Mouse (Mus musculus): ENCODE results near the gene Sort1. TPM values are rescaled to one million over a fixed set of nuclear protein-coding genes. Genes with fewer than 3 reads are reported as not detected.
"Not testable (repeated sequence)": the region's sequence is repeated elsewhere in the genome, so short reads cannot be mapped to it uniquely, and the experiment has no call there.

The Sort1 gene
- 14.7 and 15.9 TPM in 2 replicates for polyA plus RNA-seq (2015; fragmentation: Nextera tagmentation; extraction: Ambion mirVana)

GRCm38 (mm10) chr3:108283781-108284601 lies at the start of gene Sort1:
Gene Sort1 (plus strand): TSS chr3:108284082.
- under 1% methylated on average over 69 of the region's 109 CpGs for WGBS
- peak within 1 kb of the TSS; percentile 93 for H3K27ac ChIP-seq
- no peaks in the 10 kb centered on the region for H3K27me3 ChIP-seq
- peaks cover 55% of the 10 kb centered on the region for H3K4me1 ChIP-seq (replicated peaks)
- H3K9ac ChIP-seq: peak within 1 kb of the TSS; percentile 98
- peak; percentile 98 for ATAC-seq (ENCODE audit: low FRiP score)
- H3K4me3 ChIP-seq: peak within 1 kb of the TSS; percentile 96
- peaks cover 3% of the 10 kb centered on the region; the same call in 1 of the 2 replicates for H3K36me3 ChIP-seq
- peak within 1 kb of the TSS; percentile 76 for H3K4me2 ChIP-seq
- H3K9me3 ChIP-seq: no peaks in the 10 kb centered on the region

GRCm38 (mm10) chr3:108237474-108238102 lies 46.3 kb upstream of the Sort1 start:
- not testable (repeated sequence) for H3K9ac ChIP-seq; H3K4me3 ChIP-seq; H3K4me1 ChIP-seq (replicated peaks); H3K9me3 ChIP-seq; H3K27me3 ChIP-seq; H3K27ac ChIP-seq; H3K36me3 ChIP-seq; H3K4me2 ChIP-seq; ATAC-seq (ENCODE audit: low FRiP score)
- 85% methylated on average over 4 of the region's 4 CpGs for WGBS

GRCm38 (mm10) chr3:108241243-108241839 lies 42.5 kb upstream of the Sort1 start:
- Histone ChIP-seq H3K27me3 (no peaks in the 10 kb centered on the region), H3K4me1 (replicated peaks) (no peaks in the 10 kb centered on the region), H3K9ac (no peak overlapping the region), H3K36me3 (no peaks in the 10 kb centered on the region), H3K27ac (no peak overlapping the region), H3K4me2 (no peak overlapping the region), H3K9me3 (no peaks in the 10 kb centered on the region), H3K4me3 (no peak overlapping the region)
- no peak for ATAC-seq (ENCODE audit: low FRiP score)
- WGBS: 97% methylated on average over 3 of the region's 3 CpGs

GRCm38 (mm10) chr3:108246857-108247256 lies 37.0 kb upstream of the Sort1 start:
- no peak overlapping the region for H3K4me3 ChIP-seq
- ATAC-seq (ENCODE audit: low FRiP score): no peak
- WGBS: 84% methylated on average over 2 of the region's 2 CpGs
- H3K27me3 ChIP-seq: no peaks in the 10 kb centered on the region
- H3K9me3 ChIP-seq: no peaks in the 10 kb centered on the region
- no peak overlapping the region for H3K9ac ChIP-seq
- no peaks in the 10 kb centered on the region for H3K36me3 ChIP-seq
- no peak overlapping the region for H3K27ac ChIP-seq
- no peak overlapping the region for H3K4me2 ChIP-seq
- no peaks in the 10 kb centered on the region for H3K4me1 ChIP-seq (replicated peaks)

- H3K27ac ChIP-seq: peak within 1 kb of the TSS; percentile 44
- peaks cover 26% of the 10 kb centered on the region for H3K4me1 ChIP-seq (replicated peaks)
- WGBS: under 1% methylated on average over 79 of the region's 79 CpGs
- peak within 1 kb of the TSS; percentile 87 for H3K4me2 ChIP-seq
- peak within 1 kb of the TSS; percentile 96 for H3K9ac ChIP-seq
- H3K36me3 ChIP-seq: peaks cover 3% of the 10 kb centered on the region; the same call in 1 of the 2 replicates
- peak within 1 kb of the TSS; percentile 99 for H3K4me3 ChIP-seq
- ATAC-seq (ENCODE audit: low FRiP score): peak; percentile 100
- H3K27me3 ChIP-seq: no peaks in the 10 kb centered on the region
- no peaks in the 10 kb centered on the region for H3K9me3 ChIP-seq
Observed at GRCm38 (mm10) chr3:108256719-108257637, 26.9 kb upstream of the Sort1 start, which contains the start of gene Psma5. Gene Psma5 (plus strand): TSS chr3:108256926.

- ATAC-seq (ENCODE audit: low FRiP score): no peak
- no peaks in the 10 kb centered on the region for H3K9me3 ChIP-seq
- WGBS: 79% methylated on average over 3 of the region's 3 CpGs
- no peaks in the 10 kb centered on the region for H3K27me3 ChIP-seq
- H3K4me3 ChIP-seq: peak overlapping the region; percentile 99
- peak overlapping the region; percentile 87 for H3K4me2 ChIP-seq
- H3K36me3 ChIP-seq: peaks cover 10% of the 10 kb centered on the region
- peaks cover 26% of the 10 kb centered on the region for H3K4me1 ChIP-seq (replicated peaks)
- H3K9ac ChIP-seq: peak overlapping the region; percentile 96
- H3K27ac ChIP-seq: no peak overlapping the region
Observed at GRCm38 (mm10) chr3:108257831-108258500, 25.9 kb upstream of the Sort1 start.

GRCm38 (mm10) chr3:108259319-108259718 lies 24.6 kb upstream of the Sort1 start:
- no peak overlapping the region for H3K27ac ChIP-seq
- H3K4me3 ChIP-seq: no peak overlapping the region
- no peak overlapping the region for H3K4me2 ChIP-seq
- H3K4me1 ChIP-seq (replicated peaks): peaks cover 26% of the 10 kb centered on the region
- no peaks in the 10 kb centered on the region for H3K9me3 ChIP-seq
- H3K9ac ChIP-seq: no peak overlapping the region; the same call in 1 of the 2 replicates
- H3K27me3 ChIP-seq: no peaks in the 10 kb centered on the region
- peaks cover 18% of the 10 kb centered on the region for H3K36me3 ChIP-seq
- WGBS: 51% methylated on average over 3 of the region's 3 CpGs
- no peak for ATAC-seq (ENCODE audit: low FRiP score)

- H3K27ac ChIP-seq; H3K4me3 ChIP-seq; H3K9ac ChIP-seq; H3K27me3 ChIP-seq; H3K4me2 ChIP-seq; H3K9me3 ChIP-seq; ATAC-seq (ENCODE audit: low FRiP score): not testable (repeated sequence)
- H3K36me3 ChIP-seq: peaks cover 30% of the 10 kb centered on the region
- peaks cover 10% of the 10 kb centered on the region for H3K4me1 ChIP-seq (replicated peaks)
- WGBS: 83% methylated on average over 5 of the region's 5 CpGs
Observed at GRCm38 (mm10) chr3:108279495-108279894, 4.4 kb upstream of the Sort1 start.

GRCm38 (mm10) chr3:108282401-108283240 lies 1.3 kb upstream of the Sort1 start:
- H3K9ac ChIP-seq: peak overlapping the region; percentile 98
- peak overlapping the region; percentile 96 for H3K4me3 ChIP-seq
- peak overlapping the region; percentile 76 for H3K4me2 ChIP-seq
- no peak for ATAC-seq (ENCODE audit: low FRiP score)
- H3K27ac ChIP-seq: peak overlapping the region; percentile 93
- 21% methylated on average over 12 of the region's 12 CpGs for WGBS
- H3K27me3 ChIP-seq: no peaks in the 10 kb centered on the region
- peaks cover 3% of the 10 kb centered on the region; the same call in 1 of the 2 replicates for H3K36me3 ChIP-seq
- H3K9me3 ChIP-seq: no peaks in the 10 kb centered on the region
- H3K4me1 ChIP-seq (replicated peaks): peaks cover 41% of the 10 kb centered on the region

GRCm38 (mm10) chr3:108283241-108283561 lies 681 bp upstream of the Sort1 start:
- Histone ChIP-seq H3K27ac (peak overlapping the region; percentile 93), H3K9me3 (no peaks in the 10 kb centered on the region), H3K27me3 (no peaks in the 10 kb centered on the region), H3K9ac (peak overlapping the region; percentile 98), H3K4me3 (peak overlapping the region; percentile 96), H3K4me2 (peak overlapping the region; percentile 76), H3K4me1 (replicated peaks) (peaks cover 47% of the 10 kb centered on the region), H3K36me3 (peaks cover 3% of the 10 kb centered on the region; the same call in 1 of the 2 replicates)
- no peak for ATAC-seq (ENCODE audit: low FRiP score)
- WGBS: 9% methylated on average over 6 of the region's 6 CpGs

Measured in hindbrain, embryonic 13.5 days (tissue).